Mouse (Mus musculus): ENCODE measurements around the gene Ttyh2.

DNA sequence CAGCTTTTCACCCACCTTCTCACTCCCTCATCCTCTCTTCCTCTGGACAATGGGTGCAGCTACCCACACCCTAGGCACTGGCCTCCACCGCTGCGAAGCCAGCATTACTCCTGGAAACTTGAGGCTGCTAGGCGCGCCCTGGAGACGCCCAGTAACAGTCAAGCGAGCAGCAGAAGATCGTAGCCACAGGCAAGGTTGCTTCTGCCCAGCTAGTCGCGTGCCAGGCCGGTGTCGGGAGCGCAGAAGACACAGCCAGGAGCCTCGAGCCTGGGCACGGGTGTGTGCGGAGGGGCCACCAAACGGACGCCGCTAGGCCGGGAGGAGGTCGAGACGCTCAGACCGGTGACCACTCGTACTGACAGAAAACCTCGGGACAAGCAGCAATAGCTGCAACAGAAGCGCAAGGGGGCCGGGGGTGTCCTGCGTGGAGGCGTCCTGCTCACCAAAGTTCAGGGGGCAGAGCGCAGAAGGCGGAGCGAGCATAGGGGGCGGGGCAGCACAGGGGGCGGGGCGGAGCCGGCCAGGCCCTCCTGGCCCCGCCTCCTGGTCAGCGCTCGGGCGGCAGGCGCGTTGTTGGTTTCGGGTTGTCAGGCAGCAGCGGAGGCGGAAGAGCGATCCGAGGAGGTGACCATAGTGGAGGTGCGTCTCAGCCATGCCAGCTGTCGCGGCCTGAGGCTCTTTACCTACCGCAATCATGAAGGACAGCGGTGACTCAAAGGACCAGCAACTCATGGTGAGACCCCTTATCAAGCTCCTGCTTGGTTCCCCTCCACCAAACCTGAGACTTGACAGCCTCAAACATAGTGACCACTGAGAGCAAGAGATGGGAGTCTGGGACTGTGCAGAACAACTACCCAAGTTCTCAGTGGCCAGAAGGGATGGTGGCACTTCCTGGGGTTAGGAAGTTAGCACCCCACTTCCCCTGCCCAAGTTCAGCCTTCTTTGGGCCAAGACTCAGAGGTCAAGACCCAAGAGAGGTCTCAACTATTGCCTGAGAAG, 89.9 kb downstream of the Ttyh2 start, which contains the start of gene Kif19a:
- TF ChIP-seq POLR2A (IDR thresholded peaks at IDR 0.05; ENCODE audit: low read depth, low read length) (no peak), CTCF (IDR thresholded peaks at IDR 0.05; ENCODE audit: extremely low read depth, insufficient read length, insufficient replicate concordance, low read depth, low read length) (no peak)

Measured in small intestine, adult 2 months (tissue).